Mouse (Mus musculus): ENCODE results near the gene Kcnj6. TPM values are rescaled to one million over a fixed set of nuclear protein-coding genes. Genes with fewer than 3 reads are reported as not detected.

The Kcnj6 gene
- polyA plus RNA-seq, 1 experiment: 0.07 TPM

DNA sequence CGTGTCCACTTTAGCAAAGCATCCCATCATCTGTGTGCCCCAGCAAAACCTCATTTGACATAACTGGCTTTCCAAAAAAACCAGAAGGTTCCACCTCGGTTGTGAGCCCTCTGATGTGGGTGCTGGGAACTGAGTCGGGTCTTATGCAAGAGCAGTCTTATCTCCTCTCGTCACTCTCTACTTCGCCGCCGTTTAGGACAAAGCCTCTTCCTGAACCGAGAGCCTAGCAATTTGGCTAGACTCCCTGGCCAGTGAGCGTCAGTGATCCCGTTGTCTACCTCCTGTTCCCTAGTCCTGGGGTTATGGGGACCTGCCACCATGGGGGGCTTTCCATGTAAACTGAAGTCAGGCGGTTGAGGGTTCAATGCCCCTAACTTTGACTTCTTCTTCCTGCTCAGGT lies 280.4 kb downstream of the Kcnj6 start:
- H3K36me3 ChIP-seq (ENCODE audit: control insufficient read depth, insufficient read depth, low read length): no peaks in the 10 kb centered on the region
- H3K4me3 ChIP-seq (ENCODE audit: control insufficient read depth, insufficient read depth, low read length): no peak overlapping the region
- no peaks in the 10 kb centered on the region for H3K4me1 ChIP-seq (replicated peaks; ENCODE audit: control insufficient read depth, insufficient read depth, low read length)
- no peaks in the 10 kb centered on the region for H3K27me3 ChIP-seq (ENCODE audit: control insufficient read depth, insufficient read depth, low read length)
- 95% methylated on average over 11 of the region's 11 CpGs for WGBS
- no peak overlapping the region for H3K27ac ChIP-seq (ENCODE audit: control insufficient read depth, insufficient read depth, low read length)
- TF ChIP-seq CTCF (IDR thresholded peaks at IDR 0.05; ENCODE audit: borderline replicate concordance, control insufficient read depth, extremely low read depth, insufficient read depth, low read length, poor library complexity): no peak
- no peak for TF ChIP-seq POLR2A (IDR thresholded peaks at IDR 0.05; ENCODE audit: control insufficient read depth, extremely low read depth, insufficient read depth, low read length, poor library complexity)
- no peak for DNase-seq

GRCm38 (mm10) chr16:94714483-94714882 lies 283.0 kb downstream of the Kcnj6 start:
- Histone ChIP-seq H3K27me3 (ENCODE audit: control insufficient read depth, insufficient read depth, low read length) (no peaks in the 10 kb centered on the region), H3K27ac (ENCODE audit: control insufficient read depth, insufficient read depth, low read length) (no peak overlapping the region), H3K4me3 (ENCODE audit: control insufficient read depth, insufficient read depth, low read length) (no peak overlapping the region), H3K36me3 (ENCODE audit: control insufficient read depth, insufficient read depth, low read length) (no peaks in the 10 kb centered on the region), H3K4me1 (replicated peaks; ENCODE audit: control insufficient read depth, insufficient read depth, low read length) (no peaks in the 10 kb centered on the region)
- TF ChIP-seq POLR2A (IDR thresholded peaks at IDR 0.05; ENCODE audit: control insufficient read depth, extremely low read depth, insufficient read depth, low read length, poor library complexity): no peak
- no peak for TF ChIP-seq CTCF (IDR thresholded peaks at IDR 0.05; ENCODE audit: borderline replicate concordance, control insufficient read depth, extremely low read depth, insufficient read depth, low read length, poor library complexity)
- DNase-seq: no peak
- WGBS: 84% methylated on average over 14 of the region's 14 CpGs

DNA sequence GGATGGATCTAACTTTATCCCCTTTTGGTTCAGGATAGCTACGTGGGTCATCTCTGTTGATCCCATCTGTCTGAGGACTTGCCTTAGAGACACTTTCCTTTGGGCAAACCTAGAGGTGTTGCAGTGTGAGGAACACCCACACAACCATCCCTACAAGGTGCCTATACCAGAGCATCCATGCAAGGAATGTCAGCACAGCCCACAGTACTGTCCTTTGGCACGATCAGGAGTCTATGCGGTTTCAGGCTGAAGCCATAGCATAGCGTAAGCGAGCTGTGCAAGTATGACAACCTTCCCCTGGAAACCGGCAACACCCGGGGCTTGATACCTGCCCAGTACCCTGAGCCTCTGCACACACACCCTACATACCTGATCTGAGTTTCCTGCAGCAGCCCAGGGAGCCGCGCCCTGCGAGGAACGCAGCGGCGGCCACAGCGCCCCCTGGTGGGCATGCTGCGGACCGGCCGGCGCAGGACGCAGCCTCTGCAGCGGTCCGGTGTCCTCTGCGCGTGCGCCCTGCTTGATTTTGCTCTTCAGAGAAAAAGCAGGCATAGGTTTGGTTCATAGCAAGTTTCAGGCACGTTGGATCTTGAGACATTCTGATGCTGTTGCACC lies 283.9 kb downstream of the Kcnj6 start:
- Histone ChIP-seq H3K36me3 (ENCODE audit: control insufficient read depth, insufficient read depth, low read length) (no peaks in the 10 kb centered on the region), H3K4me1 (replicated peaks; ENCODE audit: control insufficient read depth, insufficient read depth, low read length) (no peaks in the 10 kb centered on the region), H3K27ac (ENCODE audit: control insufficient read depth, insufficient read depth, low read length) (no peak overlapping the region), H3K4me3 (ENCODE audit: control insufficient read depth, insufficient read depth, low read length) (no peak overlapping the region), H3K27me3 (ENCODE audit: control insufficient read depth, insufficient read depth, low read length) (no peaks in the 10 kb centered on the region)
- DNase-seq: peak; percentile 83
- no peak for TF ChIP-seq POLR2A (IDR thresholded peaks at IDR 0.05; ENCODE audit: control insufficient read depth, extremely low read depth, insufficient read depth, low read length, poor library complexity)
- TF ChIP-seq CTCF (IDR thresholded peaks at IDR 0.05; ENCODE audit: borderline replicate concordance, control insufficient read depth, extremely low read depth, insufficient read depth, low read length, poor library complexity): peak; percentile 100
- 10% methylated on average over 25 of the region's 25 CpGs for WGBS

DNA sequence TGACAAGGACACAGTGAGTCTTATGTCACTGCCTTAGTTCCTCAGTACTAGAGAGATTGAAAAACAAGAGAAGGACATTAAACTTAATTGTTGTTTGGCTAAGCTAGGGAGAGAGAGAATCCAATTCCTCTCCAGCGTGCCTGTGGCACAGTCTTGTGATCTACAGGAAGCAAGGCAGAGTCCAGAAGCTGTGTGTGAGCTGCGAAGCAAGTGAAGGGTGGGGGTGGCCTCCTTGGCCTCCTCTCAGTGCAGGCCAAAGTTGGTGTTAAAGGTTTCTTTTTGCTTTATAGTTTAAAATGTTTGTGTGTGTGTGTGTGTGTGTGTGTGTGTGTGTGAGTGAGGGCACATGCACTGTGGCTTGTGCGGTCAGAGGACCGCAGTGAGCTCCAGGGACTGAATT lies 295.5 kb downstream of the Kcnj6 start:
- no peak for DNase-seq
- TF ChIP-seq CTCF (IDR thresholded peaks at IDR 0.05; ENCODE audit: borderline replicate concordance, control insufficient read depth, extremely low read depth, insufficient read depth, low read length, poor library complexity) (no peak), POLR2A (IDR thresholded peaks at IDR 0.05; ENCODE audit: control insufficient read depth, extremely low read depth, insufficient read depth, low read length, poor library complexity) (no peak)
- Histone ChIP-seq H3K4me1 (replicated peaks; ENCODE audit: control insufficient read depth, insufficient read depth, low read length) (no peaks in the 10 kb centered on the region), H3K36me3 (ENCODE audit: control insufficient read depth, insufficient read depth, low read length) (no peaks in the 10 kb centered on the region), H3K27me3 (ENCODE audit: control insufficient read depth, insufficient read depth, low read length) (no peaks in the 10 kb centered on the region), H3K27ac (ENCODE audit: control insufficient read depth, insufficient read depth, low read length) (no peak overlapping the region), H3K4me3 (ENCODE audit: control insufficient read depth, insufficient read depth, low read length) (no peak overlapping the region)
- 79% methylated on average over 4 of the region's 4 CpGs for WGBS

GRCm38 (mm10) chr16:94701141-94701540 lies 296.4 kb downstream of the Kcnj6 start:
- 93% methylated on average over 4 of the region's 4 CpGs for WGBS
- no peak overlapping the region for H3K27ac ChIP-seq (ENCODE audit: control insufficient read depth, insufficient read depth, low read length)
- no peaks in the 10 kb centered on the region for H3K27me3 ChIP-seq (ENCODE audit: control insufficient read depth, insufficient read depth, low read length)
- H3K4me3 ChIP-seq (ENCODE audit: control insufficient read depth, insufficient read depth, low read length): no peak overlapping the region
- TF ChIP-seq POLR2A (IDR thresholded peaks at IDR 0.05; ENCODE audit: control insufficient read depth, extremely low read depth, insufficient read depth, low read length, poor library complexity) (no peak), CTCF (IDR thresholded peaks at IDR 0.05; ENCODE audit: borderline replicate concordance, control insufficient read depth, extremely low read depth, insufficient read depth, low read length, poor library complexity) (no peak)
- no peaks in the 10 kb centered on the region for H3K4me1 ChIP-seq (replicated peaks; ENCODE audit: control insufficient read depth, insufficient read depth, low read length)
- DNase-seq: no peak
- no peaks in the 10 kb centered on the region for H3K36me3 ChIP-seq (ENCODE audit: control insufficient read depth, insufficient read depth, low read length)

Measured in thymus, adult 2 months (tissue).